Mouse (Mus musculus) heart, embryonic 11.5 days (tissue): ENCODE results near the gene Tbc1d10c. TPM values are rescaled to one million over a fixed set of nuclear protein-coding genes. Genes with fewer than 3 reads are reported as not detected.
"Not testable (repeated sequence)": the region's sequence is repeated elsewhere in the genome, so short reads cannot be mapped to it uniquely, and the experiment has no call there.

Experiments
- ATAC-seq: fragments of 200-750 bp; cut with Nextera tagmentation; replicated peaks from 2 replicates; pipeline ENCODE4 v1.8.0; 2017; ENCODE audit warnings: moderate library complexity; ENCODE audit not compliant: insufficient number of reproducible peaks, low FRiP score, low TSS enrichment
- H3K27ac ChIP-seq: fragments of 300-500 bp; sonication (generic); 2 replicates; pipeline ENCODE4 v1.5.1; 2014; ENCODE audit warnings: mild to moderate bottlenecking, low read depth, low read length
- H3K27me3 ChIP-seq: fragments of 300-500 bp; sonication (generic); 2 replicates; pipeline ENCODE4 v1.6.1; 2014; ENCODE audit warnings: mild to moderate bottlenecking, low read length, mixed read lengths; ENCODE audit not compliant: control insufficient read depth, insufficient read depth
- H3K36me3 ChIP-seq: fragments of 300-500 bp; sonication (generic); 2 replicates; pipeline ENCODE4 v1.6.1; 2014; ENCODE audit warnings: mild to moderate bottlenecking, low read length, moderate library complexity, mixed read lengths; ENCODE audit not compliant: control insufficient read depth, insufficient read depth
- H3K4me1 ChIP-seq: fragments of 300-500 bp; sonication (generic); 2 replicates; pipeline ENCODE4 v1.6.1; 2014; ENCODE audit warnings: low read length; ENCODE audit not compliant: control insufficient read depth, insufficient read depth
- H3K4me2 ChIP-seq: fragments of 300-500 bp; sonication (generic); 2 replicates; pipeline ENCODE4 v1.6.1; 2014; ENCODE audit warnings: mild to moderate bottlenecking, moderate library complexity
- H3K4me3 ChIP-seq: fragments of 300-500 bp; sonication (generic); 2 replicates; pipeline ENCODE4 v1.5.1; 2014; ENCODE audit warnings: low read depth, low read length
- H3K9ac ChIP-seq: fragments of 300-500 bp; sonication (generic); 2 replicates; pipeline ENCODE4 v1.6.1; 2014; ENCODE audit warnings: mild to moderate bottlenecking, low read depth, low read length, moderate library complexity
- H3K9me3 ChIP-seq: fragments of 300-500 bp; sonication (generic); replicated peaks from 2 replicates; pipeline ENCODE4 v1.6.1; 2016; ENCODE audit warnings: low read length; ENCODE audit not compliant: control insufficient read depth
- WGBS: fragments of 180-500 bp; shearing (Covaris S2); extraction: QIAGEN DNeasy Blood & Tissue Kit; methylation state at CpG from one replicate; pipeline ENCODE4 v1.1.7; 2014; ENCODE audit not compliant: insufficient replicate concordance; 5-methylcytosine and 5-hydroxymethylcytosine counted together
- polyA plus RNA-seq: library from polyadenylated mRNA; unstranded; fragments of >200 nt; fragmentation: Nextera tagmentation; extraction: Ambion mirVana; gene quantifications from 2 replicates; pipeline ENCODE4 v1.2.1, GENCODE M21; 2014

The Tbc1d10c gene
- polyA plus RNA-seq, 1 experiment from 2014 or later, result 1.0 TPM

- no peak overlapping the region for H3K4me2 ChIP-seq
- 83% methylated on average over 18 of the region's 18 CpGs for WGBS
- H3K9ac ChIP-seq, result no peak overlapping the region
- no peaks in the 10 kb centered on the region for H3K4me1 ChIP-seq
- H3K4me3 ChIP-seq, result no peak overlapping the region
- no peaks in the 10 kb centered on the region for H3K27me3 ChIP-seq
- H3K36me3 ChIP-seq, result no peaks in the 10 kb centered on the region
- no peak for ATAC-seq
- no peaks in the 10 kb centered on the region; the same call in 1 of the 2 replicates for H3K9me3 ChIP-seq
- H3K27ac ChIP-seq, result no peak overlapping the region
Measured at GRCm38 (mm10) chr19:4142416-4143173, 48.5 kb downstream of the Tbc1d10c start.

GRCm38 (mm10) chr19:4140147-4140546, 50.9 kb downstream of the Tbc1d10c start:
- Histone ChIP-seq H3K9me3 (no peaks in the 10 kb centered on the region), H3K27ac (no peak overlapping the region), H3K27me3 (no peaks in the 10 kb centered on the region), H3K4me3 (no peak overlapping the region), H3K9ac (no peak overlapping the region; the same call in 1 of the 2 replicates), H3K4me2 (no peak overlapping the region), H3K4me1 (no peaks in the 10 kb centered on the region), H3K36me3 (no peaks in the 10 kb centered on the region)
- 72% methylated on average over 6 of the region's 6 CpGs for WGBS
- ATAC-seq, result no peak

GRCm38 (mm10) chr19:4139446-4139845, 51.6 kb downstream of the Tbc1d10c start, which contains the start of gene Gpr152:
Gene Gpr152 (plus strand): TSS chr19:4139787.
- Histone ChIP-seq H3K27ac (no peak within 1 kb of the TSS), H3K4me3 (no peak within 1 kb of the TSS), H3K4me1 (no peaks in the 10 kb centered on the region), H3K9me3 (no peaks in the 10 kb centered on the region), H3K9ac (no peak within 1 kb of the TSS; the same call in 1 of the 2 replicates), H3K4me2 (no peak within 1 kb of the TSS), H3K36me3 (no peaks in the 10 kb centered on the region), H3K27me3 (no peaks in the 10 kb centered on the region)
- no peak for ATAC-seq
- WGBS, result 74% methylated on average over 2 of the region's 2 CpGs

- no peaks in the 10 kb centered on the region for H3K27me3 ChIP-seq
- H3K4me3 ChIP-seq, result no peak overlapping the region
- H3K36me3 ChIP-seq, result no peaks in the 10 kb centered on the region; the same call in 1 of the 2 replicates
- H3K27ac ChIP-seq, result no peak overlapping the region
- 80% methylated on average over 5 of the region's 5 CpGs for WGBS
- H3K4me1 ChIP-seq, result no peaks in the 10 kb centered on the region
- H3K4me2 ChIP-seq, result no peak overlapping the region
- no peaks in the 10 kb centered on the region for H3K9me3 ChIP-seq
- no peak for ATAC-seq
- no peak overlapping the region for H3K9ac ChIP-seq
Measured at GRCm38 (mm10) chr19:4137913-4138312, 53.2 kb downstream of the Tbc1d10c start.

- peaks cover 10% of the 10 kb centered on the region for H3K36me3 ChIP-seq
- H3K9ac ChIP-seq, result no peak overlapping the region
- H3K4me3 ChIP-seq, result no peak overlapping the region
- 76% methylated on average over 5 of the region's 5 CpGs for WGBS
- H3K27ac ChIP-seq, result no peak overlapping the region
- H3K4me1 ChIP-seq, result no peaks in the 10 kb centered on the region
- H3K9me3 ChIP-seq, result no peaks in the 10 kb centered on the region
- H3K27me3 ChIP-seq, result no peaks in the 10 kb centered on the region
- no peak overlapping the region for H3K4me2 ChIP-seq
- no peak for ATAC-seq
Measured at GRCm38 (mm10) chr19:4136463-4136862, 54.6 kb downstream of the Tbc1d10c start.

GRCm38 (mm10) chr19:4135963-4136345, 55.1 kb downstream of the Tbc1d10c start:
- 18% methylated on average over 8 of the region's 8 CpGs for WGBS
- not testable (repeated sequence) for H3K4me2 ChIP-seq, H3K4me3 ChIP-seq, H3K4me1 ChIP-seq, H3K27ac ChIP-seq, H3K9ac ChIP-seq, H3K36me3 ChIP-seq, H3K9me3 ChIP-seq, H3K27me3 ChIP-seq
- peak; percentile 46; the same call in 1 of the 2 replicates for ATAC-seq

GRCm38 (mm10) chr19:4135229-4135962, 55.7 kb downstream of the Tbc1d10c start:
- H3K9me3 ChIP-seq, H3K4me2 ChIP-seq, H3K27ac ChIP-seq, H3K4me1 ChIP-seq, H3K9ac ChIP-seq, H3K4me3 ChIP-seq, H3K36me3 ChIP-seq, H3K27me3 ChIP-seq, ATAC-seq: not testable (repeated sequence)
- 75% methylated on average over 6 of the region's 6 CpGs for WGBS

- no peak for ATAC-seq
- Histone ChIP-seq H3K9me3 (no peaks in the 10 kb centered on the region), H3K4me3 (no peak overlapping the region), H3K9ac (no peak overlapping the region), H3K27ac (no peak overlapping the region), H3K36me3 (peaks cover 10% of the 10 kb centered on the region), H3K4me2 (no peak overlapping the region), H3K4me1 (peaks cover 5% of the 10 kb centered on the region; the same call in 1 of the 2 replicates), H3K27me3 (no peaks in the 10 kb centered on the region)
- WGBS, result 79% methylated on average over 4 of the region's 4 CpGs
Measured at GRCm38 (mm10) chr19:4134354-4134753, 56.7 kb downstream of the Tbc1d10c start.
